Mouse (Mus musculus): ENCODE results near the gene Nob1.
A peak's percentile ranks its signal among the peaks of the same experiment; 100 is the strongest.

The Nob1 gene

DNA sequence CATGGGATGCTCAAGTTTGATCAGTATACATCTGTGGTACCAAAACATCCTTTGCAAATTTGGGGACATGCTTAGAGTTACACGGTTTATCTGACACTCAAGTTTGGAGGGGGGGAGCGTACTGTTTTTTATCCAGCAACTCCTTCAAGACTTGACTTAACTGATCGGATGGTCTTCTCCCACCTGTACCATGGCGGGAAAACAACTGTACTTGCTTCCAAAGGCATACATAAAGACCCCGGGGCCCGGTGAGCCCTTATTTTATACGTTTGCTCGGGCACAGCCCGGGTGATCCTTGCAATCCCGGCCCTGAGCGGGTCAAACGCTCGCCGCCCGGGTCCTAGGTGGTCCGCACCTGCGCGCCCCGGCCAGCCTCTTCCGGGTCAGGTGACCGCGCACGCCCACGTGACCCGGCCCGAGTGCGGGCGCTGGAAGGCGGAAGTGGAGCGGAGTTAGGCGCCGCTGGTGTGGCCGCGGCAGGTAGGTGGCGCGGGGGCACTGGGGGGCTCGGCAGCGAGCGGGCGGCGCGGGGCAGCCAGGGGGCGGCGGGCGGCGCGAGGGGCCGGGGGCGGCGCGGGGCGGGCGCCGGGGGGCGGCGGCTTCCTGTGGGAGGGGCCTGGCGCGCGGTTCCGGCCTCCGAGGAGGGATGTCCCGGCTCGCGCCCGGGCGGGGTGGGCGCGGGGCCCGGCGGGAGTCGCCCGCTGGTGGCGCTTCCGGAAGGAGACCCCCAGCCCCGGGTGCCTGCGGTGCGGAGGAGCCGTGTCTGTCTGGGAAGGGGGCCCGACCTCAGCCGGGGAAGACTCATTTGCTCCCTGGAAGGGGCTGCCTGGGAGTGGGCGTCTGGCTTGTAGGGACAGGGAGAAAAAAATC lies 11.3 kb upstream of the Nob1 start, which contains the start of gene Wwp2:
Wwp2 (plus strand) TSS at position 404 of the 870 bp plus-strand sequence.
- peak; percentile 87 to 91 for DNase-seq (ENCODE audit: low spot score in 2 of 2)

DNA sequence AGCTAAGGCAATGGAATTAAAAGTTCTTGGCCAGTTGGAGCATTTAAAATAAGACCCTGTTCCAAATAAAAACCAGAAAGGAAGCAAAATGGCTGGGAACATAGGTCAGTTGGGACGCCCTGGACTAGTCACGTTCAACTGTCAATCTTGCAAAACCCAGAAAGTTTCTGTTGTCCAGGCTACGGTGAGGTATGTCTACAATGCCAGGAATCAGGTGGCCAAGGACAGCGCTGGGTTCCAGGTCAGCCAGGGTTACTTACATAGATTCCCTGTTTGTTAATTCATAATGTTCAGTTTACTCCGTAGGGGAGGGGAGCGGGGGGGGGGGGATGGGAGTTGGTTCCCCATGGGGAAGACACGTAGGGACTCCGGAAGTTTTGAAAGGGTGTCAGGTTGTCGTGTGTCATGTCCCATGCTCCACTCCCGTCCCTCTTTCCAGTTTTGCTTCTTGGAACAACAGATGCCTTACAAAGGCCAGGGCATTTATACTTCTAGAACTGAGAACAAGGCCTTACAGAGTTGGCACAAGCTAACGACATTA lies 10.6 kb upstream of the Nob1 start:
- no peak for DNase-seq (ENCODE audit: low spot score in 2 of 2)

DNA sequence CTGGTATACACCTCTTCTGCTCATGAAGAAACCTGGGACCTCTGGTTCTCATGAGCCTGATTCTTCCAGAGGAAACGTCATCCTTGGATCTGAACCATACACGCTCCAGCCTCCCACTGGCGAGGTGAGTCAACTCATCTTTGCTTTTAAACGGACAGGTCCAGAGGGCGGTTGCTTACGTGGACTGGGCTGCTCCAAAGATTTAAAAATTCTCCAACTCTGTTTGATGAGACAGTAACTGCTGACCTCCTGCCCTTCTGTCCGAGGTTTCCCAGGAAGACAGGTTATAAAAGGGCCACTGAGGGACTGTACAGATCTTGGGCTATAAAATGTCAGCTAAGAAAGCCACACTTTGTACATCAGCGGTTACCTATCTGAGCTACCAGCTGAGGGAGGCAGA lies 6.0 kb upstream of the Nob1 start:
- DNase-seq (ENCODE audit: low spot score in 2 of 2) = no peak

DNA sequence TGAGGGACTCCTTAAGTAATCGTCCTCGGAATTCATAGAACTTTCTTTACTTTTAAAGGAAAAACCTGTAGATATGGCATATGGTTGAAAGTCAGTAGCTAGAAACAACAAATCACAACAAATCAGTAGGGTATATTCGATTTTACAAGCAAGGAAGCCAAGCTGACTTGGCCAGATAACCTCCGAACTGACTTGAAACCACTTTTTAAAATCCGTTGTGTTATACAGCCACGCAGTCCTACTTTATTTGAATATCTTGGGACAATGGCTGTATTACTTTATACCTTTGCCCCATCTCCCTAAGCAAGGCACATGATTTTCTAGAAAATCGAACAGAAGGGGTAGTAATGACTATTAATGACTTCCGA lies 363 bp upstream of the Nob1 start:
- no peak for DNase-seq (ENCODE audit: low spot score in 2 of 2)

DNA sequence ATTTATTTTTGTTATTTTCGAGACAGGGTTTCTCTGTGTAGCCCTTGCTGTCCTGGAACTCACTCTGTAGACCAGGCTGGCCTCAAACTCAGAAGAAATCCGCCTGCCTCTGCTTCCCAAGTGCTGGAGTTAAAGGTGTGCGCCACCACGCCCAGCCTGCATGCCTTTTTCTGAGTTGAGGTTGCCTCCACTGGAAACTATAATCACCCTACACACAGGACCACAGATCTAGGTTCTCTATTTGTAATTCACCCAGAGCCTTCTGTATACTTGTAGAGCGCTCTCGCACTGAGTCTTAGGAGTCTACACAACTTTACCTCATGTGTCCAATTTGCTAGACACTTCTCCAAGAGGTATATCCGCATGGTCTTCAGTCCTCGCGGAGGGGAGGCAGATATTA lies 675 bp downstream of the Nob1 start:
- no peak for DNase-seq (ENCODE audit: low spot score in 2 of 2)

DNA sequence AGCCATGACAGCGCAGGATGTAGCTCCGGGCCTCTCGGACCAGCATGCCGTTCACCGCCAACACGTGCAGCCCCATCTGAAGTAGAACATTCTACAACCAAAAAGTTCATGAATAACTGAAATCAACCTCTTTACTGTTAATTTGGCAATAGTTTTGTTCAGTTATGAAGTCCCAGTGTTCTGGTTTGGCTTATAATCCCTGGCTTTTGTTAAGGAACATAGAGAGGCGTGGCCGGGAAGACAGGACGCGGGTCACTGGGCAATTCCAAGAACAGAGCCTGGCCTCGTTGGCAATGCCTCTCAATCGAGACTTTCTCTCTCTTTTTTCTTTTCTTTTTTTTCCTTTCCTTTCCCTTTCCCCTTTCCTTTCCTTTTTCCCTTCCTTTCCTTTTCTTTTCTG lies 7.8 kb downstream of the Nob1 start:
- no peak for DNase-seq (ENCODE audit: low spot score in 2 of 2)

DNA sequence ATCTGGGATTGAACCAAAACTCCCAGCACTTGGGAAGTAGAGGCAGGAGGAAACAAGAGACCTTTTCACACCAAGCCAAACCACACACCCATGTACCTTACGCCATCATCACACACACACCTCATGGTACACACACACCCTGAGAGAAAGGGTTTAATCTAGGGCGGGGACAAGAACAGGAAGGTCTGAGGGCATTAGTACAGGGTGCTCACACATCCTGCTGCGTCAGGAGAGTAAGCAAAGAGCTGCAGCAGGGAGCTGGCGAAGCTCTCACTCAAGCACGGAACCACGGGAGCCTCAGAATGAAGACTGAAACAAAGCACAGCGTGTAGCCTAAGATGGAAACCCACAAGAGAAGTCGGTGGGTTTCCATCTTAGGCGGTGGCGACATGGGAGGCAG lies 11.0 kb downstream of the Nob1 start:
- no peak for DNase-seq (ENCODE audit: low spot score in 2 of 2)

DNA sequence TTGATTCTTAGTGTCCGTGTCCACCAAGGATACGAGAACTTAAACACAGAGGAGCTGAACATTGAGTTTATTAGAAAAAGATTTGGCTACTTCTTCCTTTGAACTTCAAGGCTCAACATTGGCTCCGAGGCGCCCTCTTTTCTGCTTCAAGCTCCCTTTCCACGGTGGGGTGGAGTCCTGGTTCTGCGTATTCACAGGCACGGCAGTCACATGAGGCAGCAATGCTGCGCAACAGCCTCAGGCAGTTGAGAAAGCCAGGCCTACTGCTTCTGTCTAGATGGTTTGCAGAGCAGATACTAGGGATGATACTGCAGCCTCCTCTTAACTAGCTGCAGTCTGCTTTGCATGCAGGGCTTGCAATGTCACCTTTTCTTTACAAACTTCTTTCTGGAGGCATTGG lies 12.3 kb downstream of the Nob1 start:
- DNase-seq (ENCODE audit: low spot score in 2 of 2) = no peak

DNA sequence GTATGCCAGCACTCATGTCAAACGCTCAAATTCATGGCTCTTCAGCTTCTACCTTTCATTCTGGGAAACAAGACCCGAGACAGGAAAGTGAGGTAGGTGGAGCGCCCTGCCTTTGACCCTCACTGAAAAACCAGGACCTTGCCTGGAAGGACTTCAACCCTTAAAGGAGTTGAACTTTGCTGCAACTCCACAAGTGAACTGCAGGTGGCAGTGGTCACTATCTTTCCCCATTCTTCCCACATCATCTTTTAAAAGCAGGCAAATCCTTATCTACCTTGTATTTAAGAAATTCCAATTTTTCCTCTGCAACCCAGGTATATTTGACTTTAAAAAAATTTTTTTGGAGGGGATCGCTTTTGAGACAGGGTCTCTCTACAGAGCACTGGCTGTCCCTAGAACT lies 13.5 kb downstream of the Nob1 start:
- DNase-seq (ENCODE audit: low spot score in 2 of 2) = no peak

DNA sequence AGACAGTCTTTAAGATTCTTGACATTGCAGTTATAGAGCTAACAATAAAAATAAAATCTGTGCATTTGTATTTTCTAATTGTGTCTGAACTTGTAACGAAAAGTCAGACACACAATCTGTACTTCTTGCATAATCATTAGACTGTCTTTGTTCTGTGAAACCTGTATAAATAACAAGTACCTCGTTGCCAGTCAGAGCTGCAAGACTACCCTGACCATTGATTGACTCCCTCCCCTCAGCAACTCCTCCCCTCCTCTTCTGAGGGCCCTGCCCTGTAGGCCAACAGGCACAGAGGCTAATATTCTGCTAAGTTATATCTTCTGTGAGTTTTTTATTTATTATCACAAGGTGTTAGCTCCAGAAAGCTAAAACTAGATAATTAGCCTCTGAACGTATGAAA lies 18.9 kb downstream of the Nob1 start:
- DNase-seq (ENCODE audit: low spot score in 2 of 2) = no peak

DNA sequence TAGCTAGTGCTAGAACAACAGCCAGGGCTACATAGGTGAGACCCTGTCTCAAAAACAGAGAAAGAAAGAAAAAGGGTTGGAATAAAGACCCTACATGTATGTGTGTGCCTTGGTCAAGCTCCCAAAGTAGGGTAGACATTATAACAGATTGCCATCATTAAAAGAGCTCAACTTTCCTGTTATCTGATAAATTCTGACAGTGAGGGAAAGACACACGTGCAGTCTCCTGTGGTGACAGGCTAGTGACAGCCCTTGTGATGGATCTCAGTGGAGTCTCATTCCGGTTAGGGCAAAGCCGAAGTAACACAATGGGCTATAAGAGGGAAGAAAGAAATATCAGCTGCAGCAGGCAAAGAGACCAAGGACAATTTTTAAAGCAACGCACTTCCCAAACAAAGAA lies 20.8 kb downstream of the Nob1 start:
- DNase-seq (ENCODE audit: low spot score in 2 of 2) = no peak

DNA sequence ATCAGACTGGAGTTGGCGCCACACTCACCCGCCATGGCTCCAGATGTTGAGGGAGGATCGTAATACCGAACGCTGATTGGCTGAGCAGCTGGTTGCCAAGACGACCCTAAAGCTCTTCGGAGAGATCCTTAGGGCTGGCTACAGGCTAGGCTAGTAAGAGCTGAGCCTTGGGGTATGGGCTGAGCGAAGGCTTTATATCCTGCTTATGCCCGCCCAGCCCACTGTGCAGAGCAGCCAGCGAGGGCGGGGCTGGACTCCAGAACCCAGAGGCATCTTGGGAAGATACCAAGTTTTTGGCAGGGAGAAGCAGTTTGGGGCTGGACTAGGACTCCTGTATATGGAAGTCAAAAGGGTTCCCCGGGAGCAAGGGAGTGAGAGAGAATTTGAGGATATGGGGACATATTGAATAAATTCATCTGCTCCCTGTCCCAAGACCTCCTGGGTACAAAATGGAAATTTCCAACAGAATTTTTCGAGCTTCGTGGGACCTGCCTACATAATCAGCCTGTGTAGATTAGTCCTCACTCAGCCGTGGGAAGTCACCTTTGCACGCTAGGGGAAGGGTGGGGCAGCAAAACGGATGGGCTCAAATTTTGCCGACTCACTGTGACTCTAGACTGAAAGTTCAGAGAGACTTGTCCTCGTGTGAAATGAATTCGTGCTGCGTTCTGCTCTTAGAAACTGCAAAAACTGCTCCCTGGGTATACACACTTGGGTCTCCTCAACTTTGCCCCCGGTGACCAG lies 21.6 kb downstream of the Nob1 start, which contains the start of gene Nqo1:
Nqo1 (minus strand) TSS at position 169 of the 744 bp plus-strand sequence.
- peak; percentile 67 to 83 for DNase-seq (ENCODE audit: low spot score in 2 of 2)

DNA sequence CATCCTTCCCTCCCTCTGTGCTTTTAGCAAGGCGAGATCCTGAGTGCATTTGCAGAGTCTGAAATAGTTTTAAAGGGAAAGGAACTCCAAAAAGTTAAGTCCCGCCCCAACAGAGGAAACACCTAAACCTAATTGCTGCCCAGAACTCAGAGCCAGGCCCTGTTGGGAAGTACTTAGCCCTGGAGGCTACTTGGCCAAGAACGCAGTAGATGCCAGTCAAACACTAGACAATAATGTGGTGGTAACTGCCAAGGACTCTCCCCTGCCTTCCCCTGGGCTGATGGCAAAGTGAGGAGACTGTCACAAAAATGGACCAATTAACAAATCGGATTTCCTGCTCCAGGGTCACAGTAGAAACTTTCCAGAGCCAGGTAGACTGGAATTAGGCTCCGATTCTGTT lies 23.0 kb downstream of the Nob1 start:
- DNase-seq (ENCODE audit: low spot score in 2 of 2) = no peak

DNA sequence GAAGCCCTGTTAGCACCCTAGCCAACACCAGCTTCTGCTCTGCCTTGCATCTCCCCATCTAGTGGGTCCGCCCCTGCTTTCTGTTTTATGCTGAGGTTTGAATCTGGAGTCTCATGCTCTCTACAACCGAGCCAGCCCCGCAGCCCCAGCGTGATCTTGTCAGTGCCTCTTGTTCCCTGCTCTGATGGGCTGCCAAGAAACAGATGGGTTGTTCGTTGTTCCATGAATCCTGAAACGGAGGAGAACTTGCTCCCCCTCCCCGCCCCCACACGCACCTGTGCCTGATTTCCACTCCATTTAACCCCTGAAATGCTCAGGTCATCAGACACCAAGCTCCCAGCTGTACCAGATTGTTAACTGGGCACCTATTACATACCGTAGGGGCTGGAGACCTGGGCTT lies 25.4 kb downstream of the Nob1 start:
- DNase-seq (ENCODE audit: low spot score in 2 of 2) = no peak

DNA sequence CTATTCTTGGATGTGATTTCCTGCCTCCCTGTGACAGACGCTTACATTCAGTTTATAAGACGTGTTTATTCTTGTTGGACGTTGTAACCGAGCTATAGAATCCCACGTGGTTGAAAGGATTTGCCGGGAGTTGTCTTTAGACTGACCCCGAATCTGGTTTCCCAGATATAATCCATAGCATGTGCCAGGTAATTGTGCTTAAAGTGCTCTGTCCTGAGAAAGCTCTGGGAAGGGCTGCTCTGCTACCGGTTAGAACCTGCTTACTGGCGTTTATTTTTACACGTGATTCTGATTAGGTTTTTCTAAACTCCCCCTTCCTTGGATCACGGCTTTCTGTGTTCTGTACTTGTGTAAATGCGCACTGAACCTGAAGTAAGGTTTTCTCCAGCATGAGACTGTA lies 27.2 kb downstream of the Nob1 start:
- DNase-seq (ENCODE audit: low spot score in 2 of 2) = no peak

DNA sequence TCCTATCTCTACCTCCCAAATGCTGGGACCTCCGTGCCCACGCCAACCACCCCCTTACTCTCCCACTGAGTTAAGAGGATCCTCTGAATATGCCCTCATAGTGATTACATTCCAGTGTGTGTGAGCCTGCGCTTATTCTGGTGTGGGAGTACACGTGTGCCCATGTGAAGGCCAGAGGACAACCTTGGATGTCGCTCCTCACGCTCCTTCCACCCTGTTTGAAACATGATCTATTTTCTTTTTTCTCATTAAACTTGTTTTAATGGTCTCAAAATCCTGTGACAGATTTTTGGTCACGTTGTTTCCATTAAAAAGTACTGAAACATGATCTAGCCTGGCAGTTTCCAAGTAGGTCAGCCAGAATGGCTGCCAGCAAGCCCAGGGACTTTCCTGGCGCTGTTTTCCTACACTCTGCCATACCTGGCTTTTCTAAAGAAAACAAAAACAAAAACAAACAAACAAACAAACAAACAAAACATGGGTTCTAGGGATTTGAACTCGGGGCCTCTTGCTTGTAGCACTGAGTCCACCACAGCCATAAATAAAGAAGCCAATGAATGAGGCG lies 28.7 kb downstream of the Nob1 start:
- DNase-seq (ENCODE audit: low spot score in 2 of 2) = no peak

DNA sequence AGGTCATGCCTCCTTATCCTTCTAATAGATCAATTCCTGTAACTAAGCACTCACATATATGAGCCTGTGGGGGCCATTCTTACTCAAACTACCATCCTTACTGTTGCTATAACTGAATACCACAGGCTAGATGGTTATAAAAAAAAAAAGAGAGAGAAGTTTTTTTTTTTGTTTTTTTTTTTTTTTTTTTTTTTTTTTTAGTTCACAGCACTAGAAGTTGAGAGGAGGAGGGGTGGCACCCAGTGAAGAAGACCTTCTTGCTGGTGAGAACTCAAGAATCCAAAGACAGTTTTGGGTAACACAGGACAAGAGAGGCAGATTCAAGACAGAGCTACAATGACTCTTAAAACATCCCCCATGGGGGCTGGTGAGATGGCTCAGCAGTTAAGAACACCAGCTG lies 29.5 kb downstream of the Nob1 start:
- DNase-seq (ENCODE audit: low spot score in 2 of 2) = no peak

DNA sequence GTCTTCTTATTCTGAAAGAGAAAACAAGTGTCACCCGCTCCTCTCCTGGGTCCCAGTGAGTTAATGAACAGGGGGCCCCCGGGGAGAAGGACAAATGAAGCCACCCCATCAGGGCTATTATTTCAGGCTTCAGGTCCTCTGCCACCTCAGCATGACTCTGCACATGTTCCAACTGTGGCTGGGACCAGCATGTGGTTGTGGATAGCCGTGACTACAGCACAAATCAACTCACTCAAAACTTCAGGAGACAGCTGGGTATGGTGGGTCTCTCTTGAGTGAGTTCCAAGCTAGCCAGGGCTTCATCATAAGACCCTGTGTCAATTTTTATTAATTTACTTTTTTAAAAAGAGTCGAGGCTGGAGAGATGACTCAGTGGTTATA lies 33.7 kb downstream of the Nob1 start:
- DNase-seq (ENCODE audit: low spot score in 2 of 2) = no peak

DNA sequence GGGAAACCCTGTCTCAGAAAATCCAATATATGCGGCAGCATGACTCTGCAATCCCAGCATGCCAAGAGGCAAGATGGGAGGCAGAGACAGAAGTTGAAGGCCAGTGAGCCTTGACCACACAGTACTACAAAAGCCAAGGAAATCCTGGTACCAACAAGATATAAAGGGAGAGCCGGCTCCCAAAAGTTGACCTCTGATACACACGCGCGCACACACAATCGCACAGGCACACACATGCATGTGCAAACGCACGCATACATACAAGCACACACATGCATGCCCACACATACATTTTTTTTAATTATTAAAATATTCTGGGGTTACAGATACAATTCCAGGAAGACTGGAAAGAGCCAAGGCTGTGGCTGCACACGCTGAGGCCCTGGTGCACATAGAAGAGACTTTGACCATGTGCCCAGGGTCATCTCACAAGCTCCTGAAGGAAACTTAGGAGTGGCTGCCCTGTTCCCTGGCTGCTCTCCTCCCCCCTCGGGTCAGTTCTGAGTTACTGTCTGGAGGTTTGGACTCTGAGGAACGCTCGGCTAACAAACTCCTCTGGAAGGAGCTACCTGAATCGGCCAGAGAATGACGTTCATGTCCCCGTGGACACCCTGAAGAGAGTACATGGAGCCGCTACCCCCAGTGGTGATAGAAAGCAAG lies 34.2 kb downstream of the Nob1 start:
- no peak for DNase-seq (ENCODE audit: low spot score in 2 of 2)

DNA sequence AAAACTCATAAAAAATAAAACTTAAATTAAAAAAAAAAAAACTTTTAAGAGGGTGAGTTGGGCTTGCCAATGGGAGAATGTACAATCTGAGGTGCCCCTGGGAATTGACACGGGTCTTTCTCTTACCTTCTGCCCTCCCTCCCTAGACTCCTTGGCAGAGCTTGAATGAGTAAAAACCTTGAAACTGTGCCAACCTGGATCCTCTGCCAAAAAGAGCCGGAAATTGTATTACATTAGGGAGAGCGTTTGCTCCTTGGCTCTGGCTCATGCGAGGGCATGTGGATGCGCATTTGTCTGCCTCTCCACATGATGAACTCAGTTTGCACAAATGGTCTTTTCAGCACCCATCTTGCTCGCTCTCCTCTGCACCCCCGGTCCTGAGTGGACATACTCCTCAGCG lies 35.3 kb downstream of the Nob1 start:
- DNase-seq (ENCODE audit: low spot score in 2 of 2) = no peak

DNA sequence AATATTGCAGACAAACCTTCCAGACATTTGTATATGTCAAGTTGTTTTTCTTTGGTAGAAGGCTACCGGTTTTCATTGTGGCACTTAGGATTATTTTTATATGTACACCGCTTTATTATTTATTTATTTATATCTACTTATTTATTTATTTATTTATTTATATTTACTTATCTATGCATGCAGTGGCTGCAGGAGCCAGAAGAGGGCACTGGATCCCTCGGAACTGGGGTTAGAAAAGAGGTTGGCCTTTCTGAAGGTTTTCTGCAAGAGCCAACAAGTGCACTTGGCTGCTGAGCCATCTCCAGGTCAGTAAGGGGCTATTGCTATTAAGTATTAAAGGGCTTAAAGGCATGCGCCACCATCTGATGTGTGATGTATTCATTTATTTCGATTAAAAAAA lies 37.0 kb downstream of the Nob1 start:
- DNase-seq (ENCODE audit: low spot score in 2 of 2) = peak in 1 of 2 experiments; percentile 46

DNA sequence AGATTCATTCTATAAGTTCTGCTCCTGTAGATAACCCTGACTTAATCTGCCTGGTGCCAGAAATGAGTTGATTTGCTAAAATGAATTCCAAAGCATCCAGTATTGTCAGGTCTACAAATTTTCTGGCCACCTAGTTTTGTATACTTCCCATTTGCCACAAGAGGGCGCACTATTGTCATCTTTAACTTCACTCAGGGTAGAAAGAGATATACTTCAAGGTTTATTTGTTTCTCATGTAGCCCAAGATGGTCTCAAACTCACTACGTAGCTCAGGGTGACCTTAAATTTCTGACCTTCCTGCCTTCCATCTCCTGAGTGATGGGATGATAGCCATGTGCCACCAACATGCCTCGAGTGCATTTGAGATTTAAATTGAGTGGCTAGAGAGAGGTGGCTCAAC lies 38.2 kb downstream of the Nob1 start:
- DNase-seq (ENCODE audit: low spot score in 2 of 2) = peak in 1 of 2 experiments; percentile 32
